Mouse (Mus musculus): ENCODE results near the gene Bbx.

Bbx gene

GRCm38 (mm10) chr16:50149606-50150005 lies 282.6 kb downstream of the Bbx start:
- DNase-seq = no peak

- DNase-seq = no peak
Observed at GRCm38 (mm10) chr16:50147900-50148299, 284.3 kb downstream of the Bbx start.

Measured in embryo, embryonic 11 days (tissue).